ENCODE assay signal across 8 mouse cellular contexts in genomic region chr3:97766459-97766858, GRCm38 (mm10).
DNase-seq lines count a peak whose midpoint lies in the region; ATAC-seq and TF ChIP-seq lines count a peak whose summit lies in the region.

No protein-coding gene starts in this region.

- H3K4me2 ChIP-seq in embryonic facial prominence, embryonic 13.5 days, result peak overlapping the region; percentile 89
- peak overlapping the region; percentile 86 for H3K4me2 ChIP-seq in hindbrain, embryonic 15.5 days
- peak overlapping the region; percentile 66 for H3K4me2 ChIP-seq in midbrain, embryonic 15.5 days

- DNase-seq in lung, adult 2 months, result no peak
- no peak for DNase-seq in lung, postnatal 36 days
- DNase-seq in urinary bladder, postnatal 36 days (ENCODE audit: low spot score in 2 of 2), result no peak
- DNase-seq in thymus, postnatal 0 days (ENCODE audit: low spot score), result no peak

- H3K36me3 ChIP-seq in embryonic facial prominence, embryonic 13.5 days, result 0 out of 2 replicates have a peak, but pooled peaks cover 3% of the 10 kb centered on the region
- no peaks in the 10 kb centered on the region for H3K36me3 ChIP-seq in hindbrain, embryonic 15.5 days
- no peaks in the 10 kb centered on the region for H3K36me3 ChIP-seq in midbrain, embryonic 15.5 days (replicated peaks)

- no peak for TF ChIP-seq CTCF in lung, adult 2 months (IDR thresholded peaks at IDR 0.05; ENCODE audit: insufficient read depth, low read length)

- ATAC-seq in embryonic facial prominence, embryonic 13.5 days (ENCODE audit: insufficient number of reproducible peaks, insufficient read depth, low FRiP score, low TSS enrichment, low read depth), result no peak
- ATAC-seq in hindbrain, embryonic 15.5 days (ENCODE audit: low FRiP score, low read depth), result no peak
- no peak for ATAC-seq in midbrain, embryonic 15.5 days (replicated peaks)
- ATAC-seq in activated CD4-positive, CD25-positive, alpha-beta regulatory T cell, adult 4 months, result no peak

- peaks cover 9% of the 10 kb centered on the region for H3K4me1 ChIP-seq in lung, adult 2 months (ENCODE audit: control insufficient read depth, insufficient read depth, low read length)
- H3K4me1 ChIP-seq in embryonic facial prominence, embryonic 13.5 days, result peaks cover 30% of the 10 kb centered on the region
- H3K4me1 ChIP-seq in hindbrain, embryonic 15.5 days (replicated peaks), result peaks cover 55% of the 10 kb centered on the region
- H3K4me1 ChIP-seq in midbrain, embryonic 15.5 days, result peaks cover 50% of the 10 kb centered on the region

- no peaks in the 10 kb centered on the region for H3K9me3 ChIP-seq in embryonic facial prominence, embryonic 13.5 days
- no peaks in the 10 kb centered on the region for H3K9me3 ChIP-seq in hindbrain, embryonic 15.5 days
- no peaks in the 10 kb centered on the region for H3K9me3 ChIP-seq in midbrain, embryonic 15.5 days

- no peak for TF ChIP-seq POLR2A in lung, adult 2 months (IDR thresholded peaks at IDR 0.05; ENCODE audit: borderline replicate concordance, extremely low read depth, low read depth, low read length)

- no peak overlapping the region for H3K27ac ChIP-seq in embryonic facial prominence, embryonic 13.5 days
- H3K27ac ChIP-seq in hindbrain, embryonic 15.5 days (replicated peaks), result no peak overlapping the region
- H3K27ac ChIP-seq in midbrain, embryonic 15.5 days, result no peak overlapping the region

- H3K9ac ChIP-seq in embryonic facial prominence, embryonic 13.5 days, result peak overlapping the region; percentile 86
- H3K9ac ChIP-seq in hindbrain, embryonic 15.5 days, result peak overlapping the region; percentile 67
- peak overlapping the region; percentile 61 for H3K9ac ChIP-seq in midbrain, embryonic 15.5 days

- WGBS in lung, adult 2 months, result 49% methylated on average over 9 of the region's 9 CpGs
- 27% methylated on average over 9 of the region's 9 CpGs for WGBS in embryonic facial prominence, embryonic 13.5 days
- 47% methylated on average over 9 of the region's 9 CpGs for WGBS in hindbrain, embryonic 15.5 days
- 41% methylated on average over 9 of the region's 9 CpGs for WGBS in midbrain, embryonic 15.5 days

- H3K4me3 ChIP-seq in lung, adult 2 months (replicated peaks; ENCODE audit: extremely low read depth, low read depth, low read length), result peak overlapping the region; percentile 81
- peak overlapping the region; percentile 84 for H3K4me3 ChIP-seq in embryonic facial prominence, embryonic 13.5 days
- H3K4me3 ChIP-seq in hindbrain, embryonic 15.5 days, result peak overlapping the region; percentile 63
- peak overlapping the region; percentile 61 for H3K4me3 ChIP-seq in midbrain, embryonic 15.5 days

- no peaks in the 10 kb centered on the region for H3K27me3 ChIP-seq in embryonic facial prominence, embryonic 13.5 days
- no peaks in the 10 kb centered on the region for H3K27me3 ChIP-seq in hindbrain, embryonic 15.5 days
- H3K27me3 ChIP-seq in midbrain, embryonic 15.5 days (replicated peaks), result no peaks in the 10 kb centered on the region
